In genomic region chr17:12264293-12264692, GRCm38 (mm10) we compare ENCODE assay signal across 16 mouse cellular contexts.
"Had no signal": no experiment of that assay in that cellular context is flagged by ENCODE, and none has a peak within 500 bp of the region (broad histone marks: within the 10 kb centered on the region; RNA-seq: fewer than 3 reads in every experiment).

No protein-coding gene starts in this region.

- H3K9ac ChIP-seq: kidney, embryonic 15.5 days; limb, embryonic 13.5 days; liver, embryonic 14.5 days; neural tube, embryonic 15.5 days had no signal

- DNase-seq: kidney, adult 2 months; kidney, postnatal 14 days; left cerebral cortex, postnatal 4 days; right cerebral cortex, adult 18-20 months; right cerebral cortex, postnatal 25 days; thymus, postnatal 36 days had no signal

- H3K4me2 ChIP-seq: kidney, embryonic 15.5 days; limb, embryonic 13.5 days; midbrain, embryonic 11.5 days; neural tube, embryonic 15.5 days had no signal

- ATAC-seq: intestine, embryonic 16.5 days; midbrain, embryonic 16.5 days had no signal

- H3K9me3 ChIP-seq: kidney, embryonic 15.5 days; limb, embryonic 13.5 days; megakaryocyte, embryonic 14.5 days; neural tube, embryonic 15.5 days had no signal

- H3K27me3 ChIP-seq: kidney, embryonic 15.5 days; limb, embryonic 13.5 days; megakaryocyte, embryonic 14.5 days; neural tube, embryonic 15.5 days had no signal

- H3K4me3 ChIP-seq: kidney, embryonic 15.5 days; limb, embryonic 13.5 days; megakaryocyte, embryonic 14.5 days; myocyte; neural tube, embryonic 15.5 days had no signal

- H3K27ac ChIP-seq: kidney, embryonic 15.5 days; limb, embryonic 13.5 days; liver, embryonic 14.5 days; macrophage; neural tube, embryonic 15.5 days had no signal
